ENCODE assay signal across 10 mouse cellular contexts in genomic region chr8:120289191-120289590, GRCm38 (mm10).
A peak's percentile ranks its signal among the peaks of the same experiment; 100 is the strongest.
DNase-seq lines count a peak whose midpoint lies in the region; ATAC-seq lines count a peak whose summit lies in the region.
"Had no signal": no experiment of that assay in that cellular context is flagged by ENCODE, and none has a peak within 500 bp of the region (broad histone marks: within the 10 kb centered on the region; RNA-seq: fewer than 3 reads in every experiment).

No protein-coding gene starts in this region.

- peaks cover 90% of the 10 kb centered on the region for H3K4me1 ChIP-seq in heart, embryonic 13.5 days
- H3K4me1 ChIP-seq in midbrain, embryonic 13.5 days (replicated peaks): peaks cover 90% of the 10 kb centered on the region
- H3K4me1 ChIP-seq in midbrain, embryonic 15.5 days: peaks cover 70% of the 10 kb centered on the region
- H3K4me1 ChIP-seq in hindbrain, embryonic 12.5 days: peaks cover 89% of the 10 kb centered on the region
- peaks cover 72% of the 10 kb centered on the region for H3K4me1 ChIP-seq in neural tube, embryonic 14.5 days (ENCODE audit: control insufficient read depth, insufficient read depth, low read length)

- no peaks in the 10 kb centered on the region for H3K27me3 ChIP-seq in heart, embryonic 13.5 days (replicated peaks)
- no peaks in the 10 kb centered on the region for H3K27me3 ChIP-seq in midbrain, embryonic 13.5 days
- H3K27me3 ChIP-seq in midbrain, embryonic 15.5 days (replicated peaks): no peaks in the 10 kb centered on the region
- H3K27me3 ChIP-seq in hindbrain, embryonic 12.5 days: peaks cover 7% of the 10 kb centered on the region
- no peaks in the 10 kb centered on the region for H3K27me3 ChIP-seq in neural tube, embryonic 14.5 days (ENCODE audit: control insufficient read depth, insufficient read depth, low read length)
- H3K27me3 ChIP-seq: limb, embryonic 12.5 days had no signal

- no peak overlapping the region for H3K4me3 ChIP-seq in heart, embryonic 13.5 days
- no peak overlapping the region for H3K4me3 ChIP-seq in midbrain, embryonic 13.5 days (replicated peaks)
- H3K4me3 ChIP-seq in midbrain, embryonic 15.5 days: no peak overlapping the region
- H3K4me3 ChIP-seq in hindbrain, embryonic 12.5 days: no peak overlapping the region
- no peak overlapping the region for H3K4me3 ChIP-seq in neural tube, embryonic 14.5 days (ENCODE audit: low read depth, low read length)
- H3K4me3 ChIP-seq: limb, embryonic 12.5 days had no signal

- no peak for DNase-seq in heart, postnatal 36 days
- no peak for DNase-seq in spleen, adult 18-20 months
- no peak for DNase-seq in right cerebral cortex, postnatal 10 days (ENCODE audit: low spot score in 2 of 2)

- peak overlapping the region; percentile 90 for H3K27ac ChIP-seq in heart, embryonic 13.5 days (replicated peaks)
- H3K27ac ChIP-seq in midbrain, embryonic 13.5 days: peak overlapping the region; percentile 27; the same call in 1 of the 2 replicates
- no peak overlapping the region for H3K27ac ChIP-seq in midbrain, embryonic 15.5 days
- peak overlapping the region; percentile 67 for H3K27ac ChIP-seq in hindbrain, embryonic 12.5 days
- 0 out of 2 replicates have a peak overlapping the region, but pooled peaks have one; percentile 28 for H3K27ac ChIP-seq in neural tube, embryonic 14.5 days (ENCODE audit: low read depth, low read length)
- H3K27ac ChIP-seq: kidney, postnatal 0 days had no signal

- no peaks in the 10 kb centered on the region for H3K9me3 ChIP-seq in heart, embryonic 13.5 days
- H3K9me3 ChIP-seq in midbrain, embryonic 13.5 days: no peaks in the 10 kb centered on the region
- H3K9me3 ChIP-seq in midbrain, embryonic 15.5 days: no peaks in the 10 kb centered on the region
- H3K9me3 ChIP-seq in hindbrain, embryonic 12.5 days (replicated peaks): no peaks in the 10 kb centered on the region
- no peaks in the 10 kb centered on the region for H3K9me3 ChIP-seq in neural tube, embryonic 14.5 days (ENCODE audit: control insufficient read depth, low read length)
- H3K9me3 ChIP-seq: limb, embryonic 12.5 days had no signal

- no peak for ATAC-seq in heart, embryonic 13.5 days (ENCODE audit: extremely low read depth, insufficient number of reproducible peaks, low FRiP score, low TSS enrichment)
- ATAC-seq in midbrain, embryonic 13.5 days: no peak
- no peak for ATAC-seq in midbrain, embryonic 15.5 days (replicated peaks)
- ATAC-seq in hindbrain, embryonic 12.5 days (ENCODE audit: low FRiP score): no peak
- ATAC-seq in neural tube, embryonic 14.5 days (ENCODE audit: low read depth): no peak

- peak overlapping the region; percentile 14; the same call in 1 of the 2 replicates for H3K4me2 ChIP-seq in heart, embryonic 13.5 days
- no peak overlapping the region for H3K4me2 ChIP-seq in midbrain, embryonic 13.5 days (replicated peaks)
- H3K4me2 ChIP-seq in midbrain, embryonic 15.5 days: no peak overlapping the region
- H3K4me2 ChIP-seq in hindbrain, embryonic 12.5 days (replicated peaks): no peak overlapping the region
- no peak overlapping the region for H3K4me2 ChIP-seq in neural tube, embryonic 14.5 days (ENCODE audit: low read depth, low read length)
- H3K4me2 ChIP-seq: limb, embryonic 12.5 days had no signal

- intact Hi-C loops in heart, postnatal 36 days (cut with DNase I): loop anchor here (2.0 kb wide), 2 partner anchors 30 to 110 kb away; no protein-coding TSS in a partner anchor

- 0 out of 2 replicates have a peak overlapping the region, but pooled peaks have one; percentile 56 for H3K9ac ChIP-seq in heart, embryonic 13.5 days
- no peak overlapping the region for H3K9ac ChIP-seq in midbrain, embryonic 13.5 days (replicated peaks)
- no peak overlapping the region for H3K9ac ChIP-seq in midbrain, embryonic 15.5 days
- H3K9ac ChIP-seq in hindbrain, embryonic 12.5 days: no peak overlapping the region
- no peak overlapping the region for H3K9ac ChIP-seq in neural tube, embryonic 14.5 days (replicated peaks; ENCODE audit: low read depth, low read length)
- H3K9ac ChIP-seq: limb, embryonic 12.5 days had no signal

- WGBS in heart, embryonic 13.5 days: 67% methylated on average over 7 of the region's 7 CpGs
- 81% methylated on average over 7 of the region's 7 CpGs for WGBS in midbrain, embryonic 13.5 days
- WGBS in midbrain, embryonic 15.5 days: 82% methylated on average over 7 of the region's 7 CpGs
- 81% methylated on average over 7 of the region's 7 CpGs for WGBS in hindbrain, embryonic 12.5 days
- WGBS in neural tube, embryonic 14.5 days: 85% methylated on average over 7 of the region's 7 CpGs

- no peaks in the 10 kb centered on the region for H3K36me3 ChIP-seq in heart, embryonic 13.5 days
- H3K36me3 ChIP-seq in midbrain, embryonic 13.5 days: no peaks in the 10 kb centered on the region
- H3K36me3 ChIP-seq in midbrain, embryonic 15.5 days (replicated peaks): no peaks in the 10 kb centered on the region
- no peaks in the 10 kb centered on the region for H3K36me3 ChIP-seq in hindbrain, embryonic 12.5 days
- H3K36me3 ChIP-seq in neural tube, embryonic 14.5 days (ENCODE audit: control insufficient read depth, insufficient read depth, low read length): no peaks in the 10 kb centered on the region
- H3K36me3 ChIP-seq: limb, embryonic 12.5 days had no signal
